Mouse (Mus musculus): ENCODE results near the gene Smad6. TPM values are rescaled to one million over a fixed set of nuclear protein-coding genes. Genes with fewer than 3 reads are reported as not detected.

The Smad6 gene
- polyA plus RNA-seq (2017; shearing (Covaris generic)) = not detected

GRCm38 (mm10) chr9:64021853-64022561 is at the start of gene Smad6:
Gene Smad6 (minus strand): TSS chr9:64022059.

Other genes with a start within 250 kb of the Smad6 start
- gene Lctl, start 95.1 kb upstream of the Smad6 start, polyA plus RNA-seq (2017; shearing (Covaris generic)) = not detected
- gene Zwilch, start 151.0 kb upstream of the Smad6 start, polyA plus RNA-seq (2017; shearing (Covaris generic)) = 3.0 TPM
- 1,713 TPM for gene Rpl4, start 151.3 kb upstream of the Smad6 start, polyA plus RNA-seq (2017; shearing (Covaris generic))
- 68.8 TPM for gene Snapc5, start 157.2 kb upstream of the Smad6 start, polyA plus RNA-seq (2017; shearing (Covaris generic))
- gene Uchl4, start 213.1 kb upstream of the Smad6 start, polyA plus RNA-seq (2017; shearing (Covaris generic)) = 12.7 TPM
- gene Map2k1, start 231.6 kb upstream of the Smad6 start, polyA plus RNA-seq (2017; shearing (Covaris generic)) = 68.8 TPM